Mouse (Mus musculus) neural tube, embryonic 12.5 days (tissue): ENCODE results near the gene Cyp4f37. TPM values are rescaled to one million over a fixed set of nuclear protein-coding genes. Genes with fewer than 3 reads are reported as not detected.
A peak's percentile ranks its signal among the peaks of the same experiment; 100 is the strongest.
"Not testable (repeated sequence)": the region's sequence is repeated elsewhere in the genome, so short reads cannot be mapped to it uniquely, and the experiment has no call there.

Experiments
- ATAC-seq: fragments of 200-750 bp; cut with Nextera tagmentation; 2 replicates; pipeline ENCODE4 v1.8.0; 2017; ENCODE audit warnings: low read depth, mild to moderate bottlenecking, moderate TSS enrichment, moderate library complexity; ENCODE audit not compliant: low FRiP score
- H3K27ac ChIP-seq: fragments of 300-500 bp; sonication (generic); 2 replicates; pipeline ENCODE4 v1.5.1; 2016
- H3K27me3 ChIP-seq: fragments of 300-500 bp; sonication (generic); replicated peaks from 2 replicates; pipeline ENCODE4 v1.6.1; 2016; ENCODE audit warnings: mild to moderate bottlenecking
- H3K36me3 ChIP-seq: fragments of 300-500 bp; sonication (generic); 2 replicates; pipeline ENCODE4 v1.6.1; 2016; ENCODE audit warnings: mild to moderate bottlenecking
- H3K4me1 ChIP-seq: fragments of 300-500 bp; sonication (generic); 2 replicates; pipeline ENCODE4 v1.6.1; 2016
- H3K4me2 ChIP-seq: fragments of 300-500 bp; sonication (generic); replicated peaks from 2 replicates; pipeline ENCODE4 v1.6.1; 2016; ENCODE audit warnings: mild to moderate bottlenecking
- H3K4me3 ChIP-seq: fragments of 300-500 bp; sonication (generic); 2 replicates; pipeline ENCODE4 v1.5.1; 2016
- H3K9ac ChIP-seq: fragments of 300-500 bp; sonication (generic); 2 replicates; pipeline ENCODE4 v1.6.1; 2016; ENCODE audit warnings: mild to moderate bottlenecking
- H3K9me3 ChIP-seq: fragments of 300-500 bp; sonication (generic); 2 replicates; pipeline ENCODE4 v1.6.1; 2016; ENCODE audit warnings: mild to moderate bottlenecking
- WGBS: fragments of 180-500 bp; shearing (Covaris S2); methylation state at CpG from one replicate; pipeline ENCODE4 v1.1.7; 2016; 5-methylcytosine and 5-hydroxymethylcytosine counted together
- polyA plus RNA-seq: library from polyadenylated mRNA; unstranded; fragments of >200 nt; fragmentation: Nextera tagmentation; extraction: Ambion mirVana; gene quantifications from 2 replicates; pipeline ENCODE4 v1.2.1, GENCODE M21; 2016

Cyp4f37 gene
- polyA plus RNA-seq = not detected in 2 replicates

DNA sequence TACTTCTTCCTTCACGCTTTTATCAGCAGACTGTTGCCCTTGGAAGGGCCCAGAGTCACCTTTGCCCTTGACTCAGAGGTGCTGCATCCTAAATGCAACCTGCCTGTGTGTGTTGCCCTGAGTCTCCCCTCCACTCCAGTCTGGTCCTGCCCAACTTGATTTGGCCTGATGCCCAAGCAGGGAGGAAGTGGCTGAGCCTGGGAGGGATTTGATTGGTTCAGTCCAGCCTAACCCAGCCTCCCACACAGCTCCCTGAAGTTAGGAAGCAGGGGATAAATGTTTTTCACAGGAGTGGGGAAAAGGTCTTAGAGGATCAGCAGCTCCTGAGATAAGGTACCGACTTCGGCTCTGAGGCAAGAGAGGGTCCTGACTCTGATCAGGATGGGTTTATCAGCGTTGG, at the start of gene Cyp4f37:
Cyp4f37 (plus strand) TSS at position 292 of the 400 bp plus-strand sequence.
- not testable (repeated sequence) for H3K4me2 ChIP-seq, H3K27ac ChIP-seq, H3K27me3 ChIP-seq, H3K4me1 ChIP-seq, H3K9me3 ChIP-seq, ATAC-seq, H3K4me3 ChIP-seq, H3K9ac ChIP-seq, H3K36me3 ChIP-seq
- 73% methylated on average over 4 of the region's 4 CpGs for whole genome bisulfite sequencing

DNA sequence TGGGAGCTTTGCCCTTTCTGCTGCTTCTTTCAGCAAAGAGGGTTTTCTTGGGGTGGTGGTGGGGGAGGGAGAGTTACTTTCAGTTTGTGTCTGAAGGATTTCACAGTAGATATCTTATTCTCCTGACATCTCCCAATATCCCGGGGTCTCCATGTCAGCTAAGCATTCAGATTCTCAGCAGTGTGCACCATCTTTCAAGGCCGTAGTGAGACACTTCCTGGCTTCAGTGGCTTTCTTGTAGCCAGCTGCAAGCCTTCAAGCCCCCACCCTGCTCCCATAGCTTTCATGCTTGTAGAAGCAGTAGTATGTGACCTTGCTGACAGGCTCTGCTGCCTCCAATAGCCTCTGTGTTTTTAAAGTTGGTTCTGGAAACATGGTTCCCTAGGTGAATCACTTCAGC, 47.8 kb upstream of the Cyp4f37 start:
- H3K27me3 ChIP-seq, H3K36me3 ChIP-seq, H3K9me3 ChIP-seq, H3K4me2 ChIP-seq, H3K27ac ChIP-seq, ATAC-seq, H3K9ac ChIP-seq, H3K4me1 ChIP-seq, H3K4me3 ChIP-seq: not testable (repeated sequence)
- WGBS = 72% methylated on average over 2 of the region's 2 CpGs

DNA sequence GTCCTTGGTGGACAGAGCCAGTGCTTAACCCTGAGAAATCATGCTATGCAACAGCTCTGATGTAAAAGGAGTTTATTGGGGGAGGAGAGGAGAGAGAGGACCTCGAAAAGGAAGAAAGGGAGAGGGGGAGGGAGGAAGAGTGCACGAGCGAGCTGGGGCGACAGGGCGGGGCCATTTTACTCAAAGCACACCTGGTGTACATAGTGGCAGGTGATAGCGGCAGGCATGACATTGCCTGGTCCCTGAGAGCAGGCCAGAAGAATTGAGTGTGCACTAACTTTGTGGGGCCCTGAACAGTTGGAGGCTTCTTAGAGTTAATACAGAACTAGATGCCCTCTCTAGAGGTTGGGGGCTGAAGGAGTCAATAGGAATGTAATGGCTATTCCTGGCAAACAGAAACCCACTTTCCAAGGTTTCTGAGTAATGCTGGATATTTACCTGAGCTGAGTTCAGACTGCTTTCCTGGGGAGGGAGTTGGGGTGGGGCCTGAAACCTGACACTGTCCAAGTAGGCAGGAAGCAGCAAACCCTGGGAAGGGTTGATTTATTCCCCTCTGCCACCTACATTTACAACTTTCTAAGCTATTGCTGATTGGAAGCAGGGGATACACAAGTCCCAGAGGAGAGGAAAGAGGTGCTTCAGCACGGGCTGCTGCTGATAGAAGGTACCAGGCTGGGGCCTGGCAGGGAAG, 43.5 kb upstream of the Cyp4f37 start:
- 62% methylated on average over 7 of the region's 7 CpGs for WGBS
- Histone ChIP-seq H3K27ac (no peak overlapping the region), H3K9ac (no peak overlapping the region), H3K4me2 (no peak overlapping the region), H3K4me3 (no peak overlapping the region), H3K4me1 (no peaks in the 10 kb centered on the region), H3K27me3 (no peaks in the 10 kb centered on the region), H3K36me3 (no peaks in the 10 kb centered on the region), H3K9me3 (no peaks in the 10 kb centered on the region)
- no peak for ATAC-seq

DNA sequence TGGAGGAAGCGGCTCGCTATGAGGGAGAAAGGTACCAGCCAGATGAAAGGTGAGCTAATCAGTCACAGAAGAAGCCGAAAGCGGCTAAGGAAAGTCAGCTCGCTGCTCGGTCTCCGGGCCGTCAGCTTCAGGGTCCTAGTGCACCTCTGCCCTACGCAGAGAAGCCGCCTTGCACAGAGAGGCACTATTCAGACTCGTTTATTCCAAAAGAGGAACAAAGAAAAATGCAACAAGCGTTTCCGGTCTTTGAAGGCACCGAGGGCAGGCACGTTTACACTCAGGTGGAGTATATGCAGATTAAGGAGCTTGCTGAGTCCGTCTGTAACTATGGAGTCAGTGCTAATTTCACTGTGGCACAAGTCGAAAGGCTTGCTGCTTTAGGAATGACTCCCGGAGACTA, 24.6 kb upstream of the Cyp4f37 start:
- Histone ChIP-seq H3K4me3 (no peak overlapping the region), H3K9me3 (0 out of 2 replicates have a peak, but pooled peaks cover 9% of the 10 kb centered on the region), H3K27me3 (no peaks in the 10 kb centered on the region), H3K27ac (no peak overlapping the region), H3K4me1 (no peaks in the 10 kb centered on the region), H3K4me2 (no peak overlapping the region), H3K36me3 (no peaks in the 10 kb centered on the region), H3K9ac (no peak overlapping the region)
- no peak for ATAC-seq
- WGBS = 90% methylated on average over 18 of the region's 18 CpGs

DNA sequence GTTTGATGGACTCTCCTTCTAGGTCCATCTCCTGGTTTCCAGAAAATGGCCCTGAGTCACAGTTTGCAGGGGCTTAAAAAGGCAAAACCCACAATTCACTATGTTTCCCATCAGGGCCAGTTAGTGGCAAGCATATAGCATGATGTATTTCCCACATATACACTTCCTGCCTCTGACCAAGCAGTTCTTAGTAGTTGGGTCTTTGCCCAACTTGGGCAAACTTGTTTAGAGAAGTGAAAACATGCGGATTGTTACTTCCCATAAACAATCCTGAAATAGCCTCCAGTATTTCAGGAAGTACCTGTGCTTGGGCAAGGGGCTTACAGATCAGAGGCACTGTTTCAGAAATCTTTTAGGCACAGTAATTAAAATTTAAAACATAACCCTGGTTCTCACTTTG, 13.1 kb upstream of the Cyp4f37 start:
- WGBS = 86% methylated on average over 1 of the region's 1 CpGs
- no peak overlapping the region for H3K4me3 ChIP-seq
- no peaks in the 10 kb centered on the region for H3K9me3 ChIP-seq
- H3K36me3 ChIP-seq = no peaks in the 10 kb centered on the region
- ATAC-seq = no peak
- no peak overlapping the region for H3K4me2 ChIP-seq
- H3K4me1 ChIP-seq = no peaks in the 10 kb centered on the region
- H3K9ac ChIP-seq = no peak overlapping the region
- no peak overlapping the region for H3K27ac ChIP-seq
- no peaks in the 10 kb centered on the region for H3K27me3 ChIP-seq

DNA sequence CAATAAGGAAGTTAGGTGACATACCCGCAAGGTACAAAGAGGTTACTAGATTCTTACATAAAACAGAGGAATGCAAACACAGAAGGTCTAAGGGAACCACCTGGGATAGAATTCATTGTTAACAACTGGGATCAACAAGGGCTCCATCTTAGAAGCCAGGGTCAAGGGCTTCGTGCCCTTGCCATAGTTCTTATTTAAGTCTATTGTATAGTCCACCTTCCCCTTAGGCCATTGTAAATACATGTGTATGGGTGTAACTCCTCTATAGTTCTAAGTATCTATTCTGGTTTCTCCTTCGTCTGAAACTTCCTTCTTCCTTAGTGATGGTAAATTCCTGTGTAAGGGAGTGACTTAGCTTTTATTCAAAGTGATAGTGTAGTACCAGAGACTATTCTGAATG, 10.9 kb upstream of the Cyp4f37 start:
- H3K36me3 ChIP-seq = not testable (repeated sequence)

DNA sequence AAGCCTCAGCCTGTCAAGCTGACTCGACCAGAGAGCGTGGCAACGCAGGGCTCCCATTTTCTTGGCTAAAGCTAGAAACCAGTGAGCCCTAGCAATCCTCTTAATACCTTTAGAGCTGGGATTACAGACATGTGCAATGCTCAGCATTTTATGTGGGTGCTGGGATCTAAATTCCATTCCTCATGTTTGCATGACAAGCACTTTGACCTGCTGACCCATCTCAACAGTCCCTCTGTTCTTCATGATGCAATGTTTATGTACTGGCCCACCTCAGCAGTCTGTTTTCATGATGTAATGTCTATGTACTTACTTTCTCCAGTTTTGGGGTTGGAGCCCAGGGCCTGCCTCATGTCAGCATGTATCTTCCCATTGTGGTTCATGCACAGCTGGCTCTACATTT, 10.2 kb upstream of the Cyp4f37 start:
- no peak overlapping the region for H3K4me3 ChIP-seq
- no peak for ATAC-seq
- 89% methylated on average over 3 of the region's 3 CpGs for WGBS

More for the DNA sequence above, 10.9 kb upstream of the Cyp4f37 start:
- H3K9me3 ChIP-seq, H3K9ac ChIP-seq, ATAC-seq, H3K4me2 ChIP-seq, H3K4me1 ChIP-seq, H3K4me3 ChIP-seq, H3K27me3 ChIP-seq, H3K27ac ChIP-seq: not testable (repeated sequence)
- WGBS = 85% methylated on average over 3 of the region's 3 CpGs

DNA sequence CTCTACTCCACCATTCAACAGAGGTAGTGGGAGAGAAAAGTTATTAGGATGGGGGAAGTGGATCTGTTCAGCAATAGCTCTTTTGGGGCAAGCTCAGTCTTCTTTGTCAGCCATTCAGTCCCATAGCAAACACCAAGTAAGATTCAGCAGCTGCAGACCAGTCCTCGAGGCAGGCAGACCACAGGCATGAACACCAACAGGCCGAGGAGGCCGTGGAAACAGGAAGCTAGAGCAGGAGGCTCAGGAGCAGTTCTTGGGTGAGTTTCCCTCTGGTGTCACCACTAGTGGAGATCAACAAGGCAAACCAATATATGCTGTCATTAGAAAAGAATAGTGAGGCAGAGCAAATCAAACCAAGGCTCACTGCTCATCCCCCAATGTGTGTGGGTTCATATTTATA, 8.7 kb upstream of the Cyp4f37 start:
- 72% methylated on average over 3 of the region's 3 CpGs for WGBS
- ATAC-seq = no peak

More for the DNA sequence above, 10.2 kb upstream of the Cyp4f37 start:
- H3K27me3 ChIP-seq = no peaks in the 10 kb centered on the region
- no peak overlapping the region for H3K4me2 ChIP-seq
- H3K27ac ChIP-seq = no peak overlapping the region
- H3K9ac ChIP-seq = no peak overlapping the region
- H3K4me1 ChIP-seq = no peaks in the 10 kb centered on the region
- H3K9me3 ChIP-seq = no peaks in the 10 kb centered on the region
- H3K36me3 ChIP-seq = no peaks in the 10 kb centered on the region

DNA sequence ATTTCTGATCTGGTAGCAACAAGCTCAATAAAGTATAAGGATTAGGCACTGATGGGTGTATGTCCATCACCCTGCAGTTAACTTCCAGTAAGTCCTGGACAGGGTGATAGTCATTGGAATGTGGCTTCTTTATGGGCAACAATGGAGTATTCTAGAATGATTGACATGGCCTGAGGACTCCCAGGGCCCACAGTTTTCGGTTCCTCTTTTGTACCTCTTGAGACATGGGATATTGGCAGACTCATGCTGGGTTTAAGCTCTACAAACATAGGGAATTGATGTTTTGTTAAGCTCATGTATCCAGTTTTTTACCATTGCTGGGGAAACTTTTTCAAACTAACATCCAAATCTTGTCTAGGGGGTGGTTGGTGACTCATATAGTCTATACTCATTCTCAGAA, 3.9 kb upstream of the Cyp4f37 start:
- H3K4me2 ChIP-seq = no peak overlapping the region
- ATAC-seq = no peak
- H3K4me3 ChIP-seq = no peak overlapping the region
- peaks cover 3% of the 10 kb centered on the region; the same call in 1 of the 2 replicates for H3K9me3 ChIP-seq
- WGBS = 77% methylated on average over 1 of the region's 1 CpGs
- no peak overlapping the region for H3K27ac ChIP-seq
- no peaks in the 10 kb centered on the region for H3K27me3 ChIP-seq
- no peaks in the 10 kb centered on the region for H3K4me1 ChIP-seq
- H3K36me3 ChIP-seq = no peaks in the 10 kb centered on the region
- H3K9ac ChIP-seq = no peak overlapping the region

More for the DNA sequence above, 8.7 kb upstream of the Cyp4f37 start:
- H3K9me3 ChIP-seq = no peaks in the 10 kb centered on the region
- H3K36me3 ChIP-seq = no peaks in the 10 kb centered on the region
- no peak overlapping the region for H3K4me3 ChIP-seq
- no peak overlapping the region for H3K27ac ChIP-seq
- H3K9ac ChIP-seq = no peak overlapping the region
- H3K27me3 ChIP-seq = no peaks in the 10 kb centered on the region
- H3K4me2 ChIP-seq = no peak overlapping the region
- H3K4me1 ChIP-seq = no peaks in the 10 kb centered on the region

DNA sequence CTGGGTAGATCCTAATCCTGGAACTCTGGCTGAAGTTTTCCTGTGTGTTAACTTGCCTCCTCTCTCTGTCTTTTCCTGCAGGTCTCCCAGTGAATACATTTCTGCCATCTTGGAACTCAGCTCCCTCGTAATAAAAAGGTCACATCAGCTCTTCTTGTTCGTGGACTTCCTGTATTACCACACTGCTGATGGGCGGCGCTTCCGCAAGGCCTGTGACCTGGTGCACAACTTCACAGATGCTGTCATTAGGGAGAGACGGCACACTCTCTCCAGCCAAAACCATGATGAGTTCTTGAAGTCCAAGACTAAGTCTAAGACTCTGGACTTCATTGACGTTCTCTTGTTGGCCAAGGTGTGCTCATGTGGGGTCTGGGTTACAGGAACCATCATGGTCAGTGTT, 8.6 kb downstream of the Cyp4f37 start:
- not testable (repeated sequence) for H3K4me2 ChIP-seq, H3K4me1 ChIP-seq, ATAC-seq, H3K27ac ChIP-seq, H3K4me3 ChIP-seq, H3K36me3 ChIP-seq, H3K27me3 ChIP-seq, H3K9me3 ChIP-seq, H3K9ac ChIP-seq
- 87% methylated on average over 7 of the region's 7 CpGs for WGBS

DNA sequence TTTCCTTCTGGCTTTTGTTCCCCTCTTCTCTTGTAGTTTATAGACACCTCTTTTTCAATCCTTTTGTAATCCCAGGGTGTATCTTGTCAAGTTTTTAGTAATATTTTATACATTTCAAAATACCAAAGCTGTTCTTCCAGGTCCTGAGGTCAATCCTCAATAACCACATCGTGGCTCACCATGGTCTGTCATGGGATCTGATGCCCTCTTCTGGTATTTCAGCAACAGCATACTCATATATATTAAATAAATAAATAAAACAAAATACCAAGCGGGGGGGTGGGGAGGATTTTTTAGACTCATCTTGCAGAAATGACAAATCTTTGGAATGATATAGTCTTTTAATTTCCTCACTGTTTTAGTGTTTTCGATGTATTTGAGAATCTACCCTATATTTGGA, 10.8 kb downstream of the Cyp4f37 start:
- WGBS = 81% methylated on average over 3 of the region's 3 CpGs
- H3K4me2 ChIP-seq = no peak overlapping the region
- no peaks in the 10 kb centered on the region for H3K27me3 ChIP-seq
- no peaks in the 10 kb centered on the region for H3K4me1 ChIP-seq
- no peak overlapping the region for H3K27ac ChIP-seq
- H3K36me3 ChIP-seq = no peaks in the 10 kb centered on the region
- no peak overlapping the region for H3K4me3 ChIP-seq
- no peaks in the 10 kb centered on the region for H3K9me3 ChIP-seq
- ATAC-seq = no peak
- H3K9ac ChIP-seq = no peak overlapping the region

DNA sequence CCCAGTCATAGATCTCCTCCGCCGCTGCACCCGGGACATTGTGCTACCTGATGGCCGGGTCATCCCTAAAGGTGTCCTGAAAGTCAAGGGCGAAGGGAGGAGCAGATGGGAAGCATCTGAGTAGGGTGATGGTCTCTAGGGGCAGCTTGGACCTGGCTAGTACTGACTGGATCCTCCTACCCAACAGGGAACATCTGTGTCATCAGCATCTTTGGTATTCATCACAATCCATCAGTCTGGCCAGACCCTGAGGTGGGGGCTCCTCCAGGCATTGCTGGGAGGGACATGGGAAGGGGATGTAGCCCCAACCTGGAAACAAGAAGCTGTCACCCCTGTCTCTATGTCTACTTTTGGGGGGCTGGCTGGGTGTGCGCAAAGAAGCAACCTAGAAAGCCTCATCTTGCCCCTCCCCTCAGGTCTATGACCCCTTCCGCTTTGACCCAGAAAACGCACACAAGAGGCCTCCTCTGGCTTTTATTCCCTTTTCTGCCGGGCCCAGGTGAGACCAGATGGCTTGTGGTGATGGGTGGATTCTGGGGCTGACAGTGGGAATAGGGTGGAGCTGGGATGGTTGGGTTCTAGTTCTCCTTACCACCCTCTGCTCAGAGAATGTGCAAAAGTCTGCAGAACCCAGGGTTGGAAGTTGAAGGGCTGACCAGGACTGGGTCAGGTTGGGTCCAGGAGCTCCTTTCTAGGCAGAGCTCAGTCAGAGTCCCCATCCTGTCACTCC, 13.3 kb downstream of the Cyp4f37 start:
- ATAC-seq = peak; percentile 74
- not testable (repeated sequence) for H3K27ac ChIP-seq, H3K9me3 ChIP-seq, H3K36me3 ChIP-seq, H3K4me1 ChIP-seq, H3K27me3 ChIP-seq
- H3K9ac ChIP-seq = peak overlapping the region; percentile 56
- peak overlapping the region; percentile 67 for H3K4me2 ChIP-seq
- peak overlapping the region; percentile 32 for H3K4me3 ChIP-seq
- WGBS = 87% methylated on average over 9 of the region's 9 CpGs

DNA sequence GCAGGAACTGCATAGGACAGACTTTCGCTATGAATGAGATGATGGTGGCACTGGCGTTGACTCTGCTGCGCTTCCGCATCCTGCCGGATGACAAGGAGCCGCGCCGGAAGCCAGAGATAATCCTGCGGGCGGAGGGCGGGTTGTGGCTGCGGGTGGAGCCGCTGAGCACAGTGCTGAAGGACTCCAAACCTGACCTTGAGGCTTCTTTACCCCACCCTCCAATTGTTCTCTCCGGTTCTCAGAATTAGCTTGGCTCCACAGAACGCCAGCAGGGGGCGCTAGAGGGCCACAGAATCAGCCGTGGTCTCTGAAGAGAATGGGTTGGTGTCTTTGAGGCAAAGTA, 13.8 kb downstream of the Cyp4f37 start:
- Histone ChIP-seq H3K27ac (no peak overlapping the region), H3K4me1 (no peaks in the 10 kb centered on the region), H3K9me3 (no peaks in the 10 kb centered on the region), H3K27me3 (no peaks in the 10 kb centered on the region), H3K4me3 (peak overlapping the region; percentile 32), H3K4me2 (peak overlapping the region; percentile 67), H3K36me3 (no peaks in the 10 kb centered on the region), H3K9ac (peak overlapping the region; percentile 56)
- ATAC-seq = peak; percentile 89
- 2% methylated on average over 17 of the region's 17 CpGs for WGBS
